Mouse (Mus musculus): ENCODE results near the gene Stim1. TPM values are rescaled to one million over a fixed set of nuclear protein-coding genes. Genes with fewer than 3 reads are reported as not detected.

Stim1 gene
- polyA plus RNA-seq, 1 experiment, result not detected

- Histone ChIP-seq H3K4me1 (ENCODE audit: control insufficient read depth, insufficient read depth, low read length) (no peaks in the 10 kb centered on the region), H3K27ac (ENCODE audit: insufficient read depth, low read depth, low read length) (no peak overlapping the region), H3K4me3 (ENCODE audit: insufficient read depth, low read depth, low read length) (no peak overlapping the region)
- TF ChIP-seq CTCF (IDR thresholded peaks at IDR 0.05; ENCODE audit: insufficient read depth, low read depth, low read length) (no peak), POLR2A (IDR thresholded peaks at IDR 0.05; ENCODE audit: insufficient read depth, low read depth, low read length) (no peak)
- 100% methylated on average over 2 of the region's 2 CpGs for WGBS
Observed at GRCm38 (mm10) chr7:102422036-102422435, 154.4 kb downstream of the Stim1 start.

DNA sequence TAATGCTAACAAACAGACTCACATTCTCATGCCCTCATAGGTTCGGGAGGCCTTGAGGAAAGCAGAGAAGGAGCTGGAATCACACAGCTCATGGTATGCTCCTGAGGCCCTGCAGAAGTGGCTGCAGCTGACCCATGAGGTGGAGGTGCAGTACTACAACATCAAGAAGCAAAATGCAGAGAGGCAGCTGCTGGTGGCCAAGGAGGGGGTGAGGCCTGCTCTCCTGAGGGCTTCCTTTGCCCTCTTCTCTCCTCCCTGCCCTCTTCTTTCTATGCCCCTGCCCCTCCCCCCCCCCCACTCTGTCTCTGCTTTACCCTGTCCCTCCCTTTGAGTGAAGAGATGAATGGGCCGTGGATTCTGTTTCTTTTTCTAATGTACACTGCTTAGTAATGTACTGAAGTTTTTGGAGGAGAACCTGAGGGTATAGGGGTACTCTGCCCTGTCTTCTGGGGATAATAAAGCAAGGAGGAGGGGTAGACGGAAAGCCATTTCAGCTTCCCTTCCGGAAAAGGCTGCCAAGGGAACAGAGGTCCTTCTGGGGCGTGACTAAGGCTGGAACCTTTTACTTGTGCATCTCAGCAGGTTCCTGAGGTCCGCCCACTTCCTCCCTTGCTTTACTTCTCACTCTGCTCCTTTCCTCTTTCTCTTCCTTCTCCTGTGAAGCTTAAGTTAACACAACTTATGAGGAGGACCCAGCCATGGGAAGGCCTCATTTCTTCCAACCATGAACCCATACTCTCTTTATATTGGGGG lies 158.5 kb downstream of the Stim1 start:
- Histone ChIP-seq H3K4me1 (ENCODE audit: control insufficient read depth, insufficient read depth, low read length) (no peaks in the 10 kb centered on the region), H3K27ac (ENCODE audit: insufficient read depth, low read depth, low read length) (no peak overlapping the region), H3K4me3 (ENCODE audit: insufficient read depth, low read depth, low read length) (no peak overlapping the region)
- TF ChIP-seq CTCF (IDR thresholded peaks at IDR 0.05; ENCODE audit: insufficient read depth, low read depth, low read length) (no peak), POLR2A (IDR thresholded peaks at IDR 0.05; ENCODE audit: insufficient read depth, low read depth, low read length) (no peak)
- 56% methylated on average over 6 of the region's 6 CpGs for WGBS

DNA sequence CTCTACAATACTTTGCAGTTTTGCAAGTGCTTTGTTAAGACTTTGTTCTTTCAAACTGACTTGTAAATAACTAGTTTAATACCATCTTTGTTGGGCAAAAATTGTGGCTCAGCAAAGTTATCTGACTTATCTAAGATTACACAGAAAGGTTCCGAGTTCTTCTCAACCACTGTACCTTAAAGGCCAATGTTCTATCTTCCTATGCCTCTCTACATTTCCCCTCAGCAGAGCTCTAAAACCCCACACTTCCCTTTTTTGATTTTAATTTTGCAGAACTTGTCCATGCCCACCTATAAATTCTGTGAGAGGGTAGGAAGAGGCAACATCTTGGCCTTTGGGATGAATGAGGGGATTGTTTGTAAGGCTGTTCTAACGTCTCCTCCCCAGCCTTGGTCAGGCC lies 166.7 kb downstream of the Stim1 start:
- no peak overlapping the region for H3K4me3 ChIP-seq (ENCODE audit: insufficient read depth, low read depth, low read length)
- TF ChIP-seq POLR2A (IDR thresholded peaks at IDR 0.05; ENCODE audit: insufficient read depth, low read depth, low read length) (no peak), CTCF (IDR thresholded peaks at IDR 0.05; ENCODE audit: insufficient read depth, low read depth, low read length) (no peak)
- no peaks in the 10 kb centered on the region for H3K4me1 ChIP-seq (ENCODE audit: control insufficient read depth, insufficient read depth, low read length)
- no peak overlapping the region for H3K27ac ChIP-seq (ENCODE audit: insufficient read depth, low read depth, low read length)
- WGBS, result 83% methylated on average over 2 of the region's 2 CpGs

DNA sequence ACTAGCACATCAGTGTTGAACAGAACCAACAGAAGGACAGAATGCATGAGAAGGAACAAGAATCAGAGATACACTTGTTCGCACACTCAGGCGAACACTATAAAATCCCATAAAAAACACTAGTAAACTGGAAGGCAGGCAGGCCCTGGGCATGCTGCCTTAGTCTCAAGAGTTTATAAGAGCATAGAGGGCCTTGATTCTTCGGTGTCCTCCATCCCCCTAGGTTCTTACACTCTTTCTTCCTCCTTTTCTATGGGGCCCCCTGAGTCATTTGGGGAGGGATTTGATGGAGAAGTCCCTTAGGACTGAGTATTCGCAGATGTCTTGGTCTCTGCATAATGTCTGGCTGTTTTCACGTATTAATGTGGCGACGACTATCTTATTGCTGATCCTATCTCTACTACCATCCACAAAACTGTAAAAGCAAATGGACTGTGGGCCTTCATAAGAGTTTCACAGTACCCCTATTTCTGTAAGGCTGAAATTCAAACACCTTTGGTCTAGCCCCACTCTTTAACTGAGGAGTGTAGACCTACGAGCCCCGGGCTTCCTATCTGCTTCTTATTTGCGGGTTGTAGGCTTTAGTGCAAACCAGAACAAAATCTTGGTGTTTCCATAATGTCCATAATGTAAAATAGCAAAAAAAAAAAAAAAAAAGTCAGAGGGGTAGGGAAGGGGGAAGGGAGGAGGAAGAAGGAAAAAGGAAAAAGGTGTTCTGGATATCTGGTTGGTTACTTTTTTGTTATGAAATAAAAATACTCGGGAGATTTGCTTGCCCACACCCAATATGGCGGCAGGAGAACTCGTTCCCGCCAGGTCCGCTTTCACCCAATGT lies 173.4 kb downstream of the Stim1 start:
- H3K4me1 ChIP-seq (ENCODE audit: control insufficient read depth, insufficient read depth, low read length), result peaks cover 3% of the 10 kb centered on the region; the same call in 1 of the 2 replicates
- no peak overlapping the region for H3K27ac ChIP-seq (ENCODE audit: insufficient read depth, low read depth, low read length)
- WGBS, result 50% methylated on average over 15 of the region's 15 CpGs
- TF ChIP-seq CTCF (IDR thresholded peaks at IDR 0.05; ENCODE audit: insufficient read depth, low read depth, low read length), result no peak
- TF ChIP-seq POLR2A (IDR thresholded peaks at IDR 0.05; ENCODE audit: insufficient read depth, low read depth, low read length), result no peak
- no peak overlapping the region; the same call in 1 of the 2 replicates for H3K4me3 ChIP-seq (ENCODE audit: insufficient read depth, low read depth, low read length)

DNA sequence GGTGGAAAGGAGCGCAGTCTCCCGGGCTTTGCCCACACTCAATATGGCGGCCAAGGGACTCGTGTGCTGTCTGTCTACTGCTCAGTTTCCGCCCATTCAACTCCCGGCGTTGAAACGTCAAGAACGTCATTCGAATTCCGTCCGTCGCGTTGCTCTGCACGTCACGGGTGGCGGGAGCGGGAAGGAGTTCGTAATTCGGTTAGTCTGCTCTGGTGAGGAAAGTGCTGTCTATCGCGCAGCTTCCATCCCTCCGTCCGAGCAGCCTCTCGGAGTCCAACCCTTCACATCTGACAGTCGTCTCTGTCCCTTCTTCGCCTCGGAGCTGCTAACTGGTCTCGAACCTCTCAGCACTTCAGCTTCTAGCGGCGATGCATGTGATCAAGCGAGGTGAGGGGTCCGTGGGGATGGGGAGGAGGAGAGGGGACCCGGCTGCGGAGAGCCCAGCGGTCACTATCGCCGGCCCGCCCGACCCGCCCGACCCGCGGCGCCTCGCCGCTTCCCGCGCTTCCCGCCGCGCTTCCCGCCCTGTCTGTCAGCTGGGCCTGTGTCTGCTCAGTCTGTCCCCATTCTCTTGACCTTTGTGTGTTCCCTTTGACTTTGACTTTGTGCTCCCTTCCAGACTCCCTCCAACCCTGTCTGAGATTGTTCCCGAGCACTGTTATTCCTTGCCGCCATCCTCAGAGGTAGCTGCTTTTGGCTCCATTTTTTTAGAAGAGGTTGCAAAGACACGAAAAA lies 174.2 kb downstream of the Stim1 start, which contains the start of gene Rrm1:
Rrm1 (plus strand) TSS at position 39 of the 735 bp plus-strand sequence.
- H3K4me3 ChIP-seq (ENCODE audit: insufficient read depth, low read depth, low read length), result peak within 1 kb of the TSS; percentile 80
- WGBS, result under 1% methylated on average over 53 of the region's 56 CpGs
- H3K27ac ChIP-seq (ENCODE audit: insufficient read depth, low read depth, low read length), result no peak within 1 kb of the TSS
- H3K4me1 ChIP-seq (ENCODE audit: control insufficient read depth, insufficient read depth, low read length), result peaks cover 3% of the 10 kb centered on the region; the same call in 1 of the 2 replicates
- TF ChIP-seq CTCF (IDR thresholded peaks at IDR 0.05; ENCODE audit: insufficient read depth, low read depth, low read length) (no peak), POLR2A (IDR thresholded peaks at IDR 0.05; ENCODE audit: insufficient read depth, low read depth, low read length) (0 out of 2 replicates have a peak, but pooled peaks have one; percentile 21)

- Histone ChIP-seq H3K4me1 (ENCODE audit: control insufficient read depth, insufficient read depth, low read length) (peaks cover 3% of the 10 kb centered on the region; the same call in 1 of the 2 replicates), H3K27ac (ENCODE audit: insufficient read depth, low read depth, low read length) (no peak overlapping the region), H3K4me3 (ENCODE audit: insufficient read depth, low read depth, low read length) (peak overlapping the region; percentile 80)
- TF ChIP-seq POLR2A (IDR thresholded peaks at IDR 0.05; ENCODE audit: insufficient read depth, low read depth, low read length), result no peak
- no peak for TF ChIP-seq CTCF (IDR thresholded peaks at IDR 0.05; ENCODE audit: insufficient read depth, low read depth, low read length)
- 1% methylated on average over 4 of the region's 4 CpGs for WGBS
Observed at GRCm38 (mm10) chr7:102442432-102442831, 174.8 kb downstream of the Stim1 start.

GRCm38 (mm10) chr7:102444301-102444700 lies 176.7 kb downstream of the Stim1 start:
- 82% methylated on average over 2 of the region's 2 CpGs for WGBS
- no peak for TF ChIP-seq POLR2A (IDR thresholded peaks at IDR 0.05; ENCODE audit: insufficient read depth, low read depth, low read length)
- no peak for TF ChIP-seq CTCF (IDR thresholded peaks at IDR 0.05; ENCODE audit: insufficient read depth, low read depth, low read length)
- Histone ChIP-seq H3K27ac (ENCODE audit: insufficient read depth, low read depth, low read length) (no peak overlapping the region), H3K4me1 (ENCODE audit: control insufficient read depth, insufficient read depth, low read length) (peaks cover 3% of the 10 kb centered on the region; the same call in 1 of the 2 replicates), H3K4me3 (ENCODE audit: insufficient read depth, low read depth, low read length) (no peak overlapping the region)

GRCm38 (mm10) chr7:102446438-102446837 lies 178.8 kb downstream of the Stim1 start:
- WGBS, result 90% methylated on average over 9 of the region's 9 CpGs
- TF ChIP-seq CTCF (IDR thresholded peaks at IDR 0.05; ENCODE audit: insufficient read depth, low read depth, low read length) (no peak), POLR2A (IDR thresholded peaks at IDR 0.05; ENCODE audit: insufficient read depth, low read depth, low read length) (no peak)

More at GRCm38 (mm10) chr7:102446438-102446837, 178.8 kb downstream of the Stim1 start:
- Histone ChIP-seq H3K27ac (ENCODE audit: insufficient read depth, low read depth, low read length) (no peak overlapping the region), H3K4me1 (ENCODE audit: control insufficient read depth, insufficient read depth, low read length) (peaks cover 3% of the 10 kb centered on the region; the same call in 1 of the 2 replicates), H3K4me3 (ENCODE audit: insufficient read depth, low read depth, low read length) (no peak overlapping the region)

All from olfactory bulb, adult 2 months (tissue).